Mouse (Mus musculus): ENCODE data around the gene Pced1a.

Pced1a gene

GRCm38 (mm10) chr2:130436769-130437168 lies 12.3 kb upstream of the Pced1a start:
- no peak for DNase-seq (ENCODE audit: low read depth, low spot score)

DNA sequence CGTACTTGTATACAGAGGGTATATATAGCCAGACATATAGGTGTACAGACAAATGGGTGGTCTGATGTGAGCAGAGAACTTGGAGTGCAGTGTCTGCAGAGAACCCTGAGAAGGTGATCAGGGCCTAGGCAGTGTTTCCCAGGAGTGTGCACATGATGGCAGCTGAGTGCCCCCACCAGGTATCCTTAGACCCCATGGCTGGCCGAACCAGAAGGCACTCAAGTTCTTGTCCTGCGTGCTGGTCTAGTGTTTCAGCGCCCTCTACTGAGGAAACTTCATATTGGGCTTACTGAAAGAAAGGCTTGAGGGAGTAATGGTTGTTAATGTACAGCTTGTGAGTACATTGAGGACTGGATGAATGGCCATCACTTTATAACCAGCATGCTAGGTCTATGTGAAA lies 8.7 kb upstream of the Pced1a start:
- no peak for DNase-seq (ENCODE audit: low read depth, low spot score)

- DNase-seq (ENCODE audit: low read depth, low spot score), result no peak
These were observed 7.7 kb upstream of the Pced1a start for GRCm38 (mm10) chr2:130432157-130432556.

GRCm38 (mm10) chr2:130430484-130430883 lies 6.0 kb upstream of the Pced1a start:
- DNase-seq (ENCODE audit: low read depth, low spot score), result no peak

GRCm38 (mm10) chr2:130429851-130430250 lies 5.3 kb upstream of the Pced1a start:
- no peak for DNase-seq (ENCODE audit: low read depth, low spot score)

DNA sequence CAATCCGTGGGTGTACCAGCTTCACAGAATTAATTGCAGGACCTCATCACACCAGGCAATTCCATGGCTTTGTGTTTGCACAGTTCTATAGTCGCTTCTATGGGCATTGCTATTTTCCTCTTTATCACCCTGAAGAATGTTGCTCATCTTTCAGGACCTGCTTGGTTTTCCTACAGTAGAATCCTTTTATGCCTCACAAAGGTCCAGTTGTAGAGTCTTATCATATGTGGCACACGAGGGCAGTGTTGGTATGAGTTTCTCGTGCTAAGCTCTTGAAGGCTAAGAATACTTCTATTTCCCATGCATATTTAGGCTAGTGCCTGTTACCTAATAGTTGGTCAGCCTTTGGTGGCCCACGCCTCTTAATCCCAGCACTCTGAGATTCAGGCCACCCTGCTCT lies 611 bp upstream of the Pced1a start:
- DNase-seq (ENCODE audit: low read depth, low spot score), result no peak

DNA sequence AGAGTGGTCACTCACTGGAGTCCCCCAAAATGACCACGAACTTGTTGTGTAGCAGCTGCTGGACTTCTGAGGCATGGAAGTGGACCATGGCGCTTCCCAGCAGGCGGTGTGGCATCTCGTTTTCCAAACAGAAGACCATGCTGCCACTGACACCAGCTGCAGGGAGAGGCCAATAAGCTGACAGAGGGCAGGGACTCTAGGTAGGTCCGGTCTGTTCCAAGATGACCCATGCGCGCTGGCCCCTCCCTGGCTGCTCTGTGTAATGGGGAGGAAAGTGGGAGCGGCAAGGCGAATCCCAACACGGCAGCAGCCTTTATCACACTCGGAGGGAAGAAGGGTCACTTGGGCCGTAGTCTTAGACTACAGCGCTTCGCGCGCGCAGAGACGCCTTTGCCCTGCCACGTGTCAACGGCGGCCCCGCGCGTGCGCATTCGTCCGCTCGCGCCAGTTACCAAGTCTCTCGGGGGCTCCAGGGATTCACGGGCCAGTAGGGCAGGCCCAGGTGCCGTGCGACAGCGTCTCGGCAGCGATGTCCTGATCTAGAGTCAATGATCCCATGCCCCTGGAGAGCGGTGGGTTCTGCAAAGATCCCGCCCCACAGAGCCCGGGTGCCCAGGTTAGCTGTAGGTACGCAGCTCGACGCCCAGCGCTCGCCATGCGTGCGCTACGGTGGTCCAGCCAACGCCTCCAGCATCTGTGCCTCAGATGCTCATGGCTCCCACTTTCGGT lies 940 bp downstream of the Pced1a start:
- peak; percentile 48 for DNase-seq (ENCODE audit: low read depth, low spot score)

DNA sequence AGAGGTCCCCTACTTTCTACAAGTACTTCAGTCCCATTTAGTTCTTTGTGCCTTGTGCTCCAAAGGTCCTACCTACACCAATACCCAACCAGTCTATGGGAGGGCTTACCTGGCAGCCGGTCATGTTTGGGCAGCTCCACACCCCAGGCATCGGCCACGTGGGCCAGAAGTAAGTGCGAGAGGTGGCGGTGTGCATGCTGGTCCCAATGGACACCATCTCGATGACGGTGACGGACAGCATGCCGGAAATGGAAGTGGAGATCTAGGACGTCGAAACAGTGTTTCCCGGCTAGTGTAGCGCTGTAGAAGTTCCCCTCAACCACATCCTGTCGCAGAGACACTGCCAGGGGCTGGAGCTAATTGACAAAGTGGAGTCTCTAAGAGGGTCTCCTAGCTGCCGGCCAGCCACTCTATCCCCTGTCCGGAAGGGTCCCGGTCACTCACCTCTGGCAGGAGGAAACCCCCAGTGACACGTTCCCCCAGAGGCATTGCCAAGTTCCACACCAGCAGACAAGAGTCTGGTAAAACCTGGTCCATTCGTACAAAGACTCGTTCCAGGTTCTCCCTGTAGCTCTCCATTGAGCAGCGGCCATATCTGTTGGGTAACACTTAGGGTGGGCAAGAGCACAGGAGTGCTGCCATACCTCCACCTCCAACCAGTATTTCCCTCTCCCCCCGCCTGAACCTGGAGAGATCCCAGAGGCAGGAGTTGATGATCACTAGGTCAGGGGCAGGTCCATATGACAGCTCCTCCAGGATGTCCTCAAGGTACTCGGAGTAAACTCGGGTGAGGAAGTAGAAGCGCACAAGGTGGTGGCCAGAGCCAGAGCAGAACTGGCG lies 2.5 kb downstream of the Pced1a start:
- DNase-seq (ENCODE audit: low read depth, low spot score), result no peak

- no peak for DNase-seq (ENCODE audit: low read depth, low spot score)
These were observed 10.2 kb downstream of the Pced1a start for GRCm38 (mm10) chr2:130414094-130414856.

DNA sequence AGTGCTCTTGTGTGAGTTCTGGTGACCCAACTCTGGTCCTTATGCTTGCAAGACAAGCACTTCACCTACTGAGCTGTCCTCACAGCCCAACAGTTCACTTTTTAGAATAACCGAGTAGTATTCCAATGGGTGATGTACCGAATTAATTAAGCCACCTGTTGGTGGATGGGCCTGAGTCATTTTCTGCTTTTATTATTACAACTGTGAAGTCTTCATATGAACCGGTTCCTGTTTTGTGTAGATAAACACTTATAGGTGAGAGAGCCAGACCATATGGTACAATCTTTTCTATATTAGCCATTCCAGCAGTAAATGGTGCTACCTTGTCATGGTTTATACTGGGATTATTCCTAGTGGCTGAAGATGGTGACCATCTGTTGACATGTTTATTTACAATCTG lies 11.7 kb downstream of the Pced1a start:
- no peak for DNase-seq (ENCODE audit: low read depth, low spot score)

DNA sequence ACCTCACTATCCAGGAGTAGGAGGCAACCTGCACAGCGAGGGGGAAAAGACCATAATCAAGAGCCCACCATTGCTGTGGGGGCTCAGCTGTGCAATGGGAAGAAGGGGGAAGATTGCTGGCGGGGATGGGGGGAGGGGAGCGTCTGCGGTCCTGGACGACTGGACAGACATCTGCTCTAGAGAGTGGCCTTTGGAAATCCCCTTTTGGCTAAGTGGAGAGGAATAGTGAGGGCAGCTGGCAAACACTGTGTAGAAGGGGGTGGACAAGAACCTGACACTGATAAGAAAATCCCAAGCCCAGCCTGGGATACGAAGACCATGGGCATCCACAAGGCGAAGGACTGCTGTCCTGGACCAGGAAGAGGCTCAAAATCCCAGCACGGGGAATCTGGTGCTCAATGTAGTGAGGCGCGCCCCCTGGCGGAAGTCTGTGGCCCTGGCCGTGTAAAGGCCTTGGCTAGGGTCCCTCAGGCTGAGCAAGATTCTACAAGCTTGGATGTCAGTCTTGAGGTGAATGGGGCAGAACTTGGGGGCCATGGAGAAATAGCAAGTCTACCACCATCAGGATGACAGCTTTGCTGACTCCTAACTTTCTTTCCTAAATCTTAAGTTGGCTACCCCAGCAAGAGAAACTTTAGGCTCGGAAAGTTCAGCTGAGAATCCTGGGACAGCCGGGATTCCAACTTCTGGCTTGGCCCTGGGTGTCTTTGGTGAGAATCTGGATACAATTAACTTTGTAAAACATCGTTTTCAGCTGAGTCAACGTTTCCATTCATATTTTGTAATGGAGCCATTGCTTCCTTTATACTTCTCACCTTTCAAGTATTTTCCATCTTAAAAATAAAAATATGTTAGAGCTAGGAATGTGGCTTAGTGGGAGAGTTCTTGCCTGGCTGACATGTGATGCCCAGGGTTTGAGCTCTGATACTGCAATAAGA lies 12.7 kb downstream of the Pced1a start:
- peak; percentile 52 for DNase-seq (ENCODE audit: low read depth, low spot score)

- no peak for DNase-seq (ENCODE audit: low read depth, low spot score)
These were observed 16.3 kb downstream of the Pced1a start for GRCm38 (mm10) chr2:130408194-130408593.

- no peak for DNase-seq (ENCODE audit: low read depth, low spot score)
These were observed 18.3 kb downstream of the Pced1a start, which contains the start of gene Tmem239 for GRCm38 (mm10) chr2:130406178-130406577. TSS of gene Tmem239 (plus strand) at chr2:130406478.

DNA sequence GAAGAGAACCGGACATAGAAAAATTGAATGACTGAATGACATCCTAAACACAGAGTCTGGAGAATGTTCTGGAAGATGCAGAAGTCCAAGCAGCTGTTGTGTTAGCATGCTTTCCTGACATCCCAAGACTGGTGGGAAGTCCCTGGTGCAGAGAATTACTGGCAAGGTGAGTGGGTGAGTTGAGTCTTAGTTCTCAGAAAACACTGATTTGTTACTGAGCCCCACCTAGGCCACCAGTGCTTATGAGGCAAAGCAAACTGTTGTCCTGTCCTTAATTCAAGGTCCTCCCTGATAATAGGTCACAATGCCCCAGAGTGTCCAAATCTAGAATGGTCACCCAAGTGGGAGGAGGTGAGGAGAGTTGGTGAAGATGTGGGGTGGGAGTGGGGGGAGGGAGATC lies 19.6 kb downstream of the Pced1a start, which contains the start of the genes Gm28372 and 1700020A23Rik:
Gm28372 (plus strand) TSS at position 301 of the 400 bp plus-strand sequence.
1700020A23Rik (plus strand) TSS at position 321 of the 400 bp plus-strand sequence.
- no peak for DNase-seq (ENCODE audit: low read depth, low spot score)

- no peak for DNase-seq (ENCODE audit: low read depth, low spot score)
These were observed 22.6 kb downstream of the Pced1a start for GRCm38 (mm10) chr2:130401891-130402290.

- no peak for DNase-seq (ENCODE audit: low read depth, low spot score)
These were observed 24.5 kb downstream of the Pced1a start for GRCm38 (mm10) chr2:130400046-130400445.

DNA sequence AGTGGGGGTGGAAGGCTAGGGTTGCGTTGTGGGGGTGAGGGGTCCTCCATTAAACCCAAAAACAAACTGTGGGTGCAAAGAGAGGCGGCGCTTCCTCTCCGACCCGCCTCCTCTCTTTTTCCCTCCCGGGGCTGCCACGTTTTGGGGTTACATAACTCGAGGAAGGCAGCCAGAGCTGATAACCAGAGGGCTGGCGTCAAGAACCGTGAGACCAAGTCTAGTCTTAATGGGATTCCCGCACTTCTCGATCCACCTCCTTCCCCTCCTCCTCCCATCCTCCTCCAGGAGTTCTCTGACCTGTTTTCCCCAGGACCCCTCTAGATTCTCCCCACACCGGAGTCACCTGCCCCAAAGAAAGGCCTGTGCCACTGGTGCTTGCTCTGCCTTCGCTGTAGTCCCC lies 26.4 kb downstream of the Pced1a start:
- DNase-seq (ENCODE audit: low read depth, low spot score), result no peak

DNA sequence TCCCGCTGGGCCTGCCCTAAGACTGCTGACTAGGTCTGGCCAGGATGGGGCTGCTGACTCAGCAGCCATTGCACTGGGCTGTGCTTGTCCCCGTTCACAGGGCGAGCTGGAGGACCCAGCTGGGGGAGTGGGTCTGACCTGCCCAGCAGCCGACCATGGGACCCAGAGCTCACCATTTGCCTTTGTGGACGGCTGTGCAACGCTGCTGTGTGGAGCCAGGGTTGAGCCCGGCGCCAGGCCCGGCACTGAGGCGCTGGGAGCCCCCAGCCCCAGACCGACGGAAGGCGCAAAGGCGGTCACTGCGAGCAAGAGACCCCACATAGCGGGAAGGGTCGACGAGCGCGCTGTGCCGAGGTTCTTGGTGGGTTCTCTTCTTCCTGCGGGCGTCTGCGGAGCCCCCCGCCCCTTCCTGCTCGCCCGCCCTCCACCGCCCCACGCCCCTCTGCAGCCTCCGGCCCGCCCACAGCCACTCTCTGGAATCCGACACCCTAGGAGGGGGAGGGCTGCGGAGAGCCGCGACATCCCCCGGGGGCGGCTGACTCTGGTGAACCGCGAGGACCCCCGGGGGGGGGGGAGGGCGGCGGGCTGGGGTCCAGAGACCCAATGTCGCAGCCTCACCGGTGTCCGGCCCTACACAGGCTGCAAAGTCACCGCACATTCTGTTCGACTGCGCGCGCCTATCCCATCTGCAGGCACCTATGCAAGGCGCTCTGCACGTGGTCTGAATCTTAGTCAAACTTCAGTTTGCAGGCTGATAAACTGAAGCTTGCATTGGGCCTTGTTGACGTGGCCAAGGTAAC lies 27.1 kb downstream of the Pced1a start, which contains the start of gene Cpxm1:
Cpxm1 (minus strand) TSS at position 389 of the 800 bp plus-strand sequence.
- peak; percentile 11 for DNase-seq (ENCODE audit: low read depth, low spot score)

DNA sequence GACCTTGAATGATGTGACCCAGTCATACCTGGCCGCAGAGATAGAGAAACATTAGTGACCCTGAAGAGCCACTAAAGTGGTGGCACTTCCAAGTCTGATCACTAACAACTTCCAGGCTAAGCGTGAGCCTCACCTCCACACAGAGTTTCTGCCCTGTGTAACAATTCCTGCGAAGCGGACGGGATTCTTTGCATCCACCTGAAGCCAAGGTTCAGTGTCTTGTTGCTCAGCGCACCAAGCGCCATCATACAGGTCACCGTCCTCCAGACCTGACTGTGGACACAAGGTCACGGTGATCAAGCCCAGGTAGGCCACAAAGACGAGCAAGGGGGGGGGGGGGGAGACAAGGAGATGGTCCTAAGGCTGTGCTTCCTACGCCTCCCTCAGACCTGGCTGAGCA lies 28.8 kb downstream of the Pced1a start:
- no peak for DNase-seq (ENCODE audit: low read depth, low spot score)

DNA sequence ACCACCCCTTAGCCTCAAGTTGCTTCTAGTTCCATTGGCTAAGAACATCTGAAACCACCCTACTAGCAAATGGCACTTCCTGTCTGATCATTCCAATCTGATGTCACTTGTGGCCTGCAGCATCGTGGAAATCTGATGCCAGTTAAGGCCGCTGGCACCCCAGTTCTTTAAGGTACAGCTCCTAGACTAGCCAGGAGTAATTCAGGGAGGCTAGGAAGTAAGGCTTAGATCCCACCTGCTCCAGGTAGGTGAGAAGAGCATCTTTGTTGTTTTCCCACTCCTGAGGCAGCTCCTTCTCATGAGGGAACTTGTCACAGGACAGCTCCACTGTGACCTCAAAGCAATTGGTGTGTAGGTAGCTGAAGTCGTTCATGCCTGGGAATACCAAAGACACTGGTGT lies 31.7 kb downstream of the Pced1a start:
- DNase-seq (ENCODE audit: low read depth, low spot score), result no peak

Measured in skeletal muscle tissue, adult 2 months (tissue).